Mouse (Mus musculus) heart, embryonic 10.5 days (tissue): ENCODE measurements around the gene Mbd4. TPM values are rescaled to one million over a fixed set of nuclear protein-coding genes. Genes with fewer than 3 reads are reported as not detected.

Experiments
- DNase-seq: peaks from one replicate; pipeline ENCODE4 v3.0.0-alpha.2; 2017; ENCODE audit warnings: low spot score
- H3K27ac ChIP-seq: fragments of 300-500 bp; sonication (generic); 2 replicates; pipeline ENCODE4 v1.5.1; 2016; ENCODE audit warnings: mild to moderate bottlenecking
- H3K27me3 ChIP-seq: fragments of 300-500 bp; sonication (generic); 2 replicates; pipeline ENCODE4 v1.6.1; 2016; ENCODE audit warnings: mild to moderate bottlenecking; ENCODE audit not compliant: poor library complexity, insufficient read depth, severe bottlenecking
- H3K36me3 ChIP-seq: fragments of 300-500 bp; sonication (generic); 2 replicates; pipeline ENCODE4 v1.6.1; 2016; ENCODE audit warnings: mild to moderate bottlenecking, moderate library complexity
- H3K4me1 ChIP-seq: fragments of 300-500 bp; sonication (generic); 2 replicates; pipeline ENCODE4 v1.6.1; 2016; ENCODE audit warnings: mild to moderate bottlenecking
- H3K4me3 ChIP-seq: fragments of 300-500 bp; sonication (generic); 2 replicates; pipeline ENCODE4 v1.5.1; 2016; ENCODE audit warnings: mild to moderate bottlenecking, moderate library complexity
- H3K9me3 ChIP-seq: fragments of 300-500 bp; sonication (generic); 2 replicates; pipeline ENCODE4 v1.6.1; 2016; ENCODE audit warnings: mild to moderate bottlenecking, moderate library complexity
- WGBS: fragments of 180-500 bp; shearing (Covaris S2); methylation state at CpG from one replicate; pipeline ENCODE4 v1.1.7; 2016; 5-methylcytosine and 5-hydroxymethylcytosine counted together
- polyA plus RNA-seq: library from polyadenylated mRNA; unstranded; fragments of >200 nt; fragmentation: Nextera tagmentation; extraction: Ambion mirVana; gene quantifications from 2 replicates; pipeline ENCODE4 v1.2.1, GENCODE M21; 2016

Gene Mbd4
- polyA plus RNA-seq, 1 experiment from 2014 or later = 22.4 TPM

GRCm38 (mm10) chr6:115801811-115802210 lies 51.4 kb downstream of the Mbd4 start:
- no peaks in the 10 kb centered on the region for H3K27me3 ChIP-seq
- peaks cover 97% of the 10 kb centered on the region for H3K36me3 ChIP-seq
- no peak for DNase-seq
- 89% methylated on average over 3 of the region's 3 CpGs for WGBS
- H3K9me3 ChIP-seq = no peaks in the 10 kb centered on the region
- no peak overlapping the region for H3K27ac ChIP-seq
- H3K4me3 ChIP-seq = no peak overlapping the region
- peaks cover 12% of the 10 kb centered on the region for H3K4me1 ChIP-seq

GRCm38 (mm10) chr6:115792691-115793215 lies 60.4 kb downstream of the Mbd4 start:
- WGBS = 88% methylated on average over 21 of the region's 21 CpGs
- no peaks in the 10 kb centered on the region for H3K27me3 ChIP-seq
- DNase-seq = no peak
- peaks cover 11% of the 10 kb centered on the region; the same call in 1 of the 2 replicates for H3K4me1 ChIP-seq
- H3K36me3 ChIP-seq = peaks cover 99% of the 10 kb centered on the region
- H3K4me3 ChIP-seq = no peak overlapping the region
- H3K9me3 ChIP-seq = no peaks in the 10 kb centered on the region
- no peak overlapping the region for H3K27ac ChIP-seq

- peaks cover 11% of the 10 kb centered on the region; the same call in 1 of the 2 replicates for H3K4me1 ChIP-seq
- no peaks in the 10 kb centered on the region for H3K9me3 ChIP-seq
- H3K27me3 ChIP-seq = no peaks in the 10 kb centered on the region
- 85% methylated on average over 34 of the region's 34 CpGs for WGBS
- no peak overlapping the region for H3K4me3 ChIP-seq
- no peak overlapping the region; the same call in 1 of the 2 replicates for H3K27ac ChIP-seq
- no peak for DNase-seq
- H3K36me3 ChIP-seq = peaks cover 99% of the 10 kb centered on the region
Observed at GRCm38 (mm10) chr6:115791842-115792686, 61.1 kb downstream of the Mbd4 start.

- DNase-seq = no peak
- no peaks in the 10 kb centered on the region for H3K9me3 ChIP-seq
- no peak overlapping the region for H3K4me3 ChIP-seq
- no peaks in the 10 kb centered on the region for H3K27me3 ChIP-seq
- WGBS = 80% methylated on average over 10 of the region's 10 CpGs
- H3K36me3 ChIP-seq = peaks cover 99% of the 10 kb centered on the region
- peaks cover 11% of the 10 kb centered on the region; the same call in 1 of the 2 replicates for H3K4me1 ChIP-seq
- H3K27ac ChIP-seq = no peak overlapping the region
Observed at GRCm38 (mm10) chr6:115791016-115791415, 62.2 kb downstream of the Mbd4 start.

Other genes with a start within 250 kb of the Mbd4 start
- gene Raf1, start 176.7 kb downstream of the Mbd4 start, polyA plus RNA-seq = 94.0 and 101 TPM in 2 replicates
- gene Tmem40, start 91.0 kb downstream of the Mbd4 start, polyA plus RNA-seq = 2.8 and 3.3 TPM in 2 replicates
- 60.0 and 73.9 TPM in 2 replicates for gene Cand2, start 78.8 kb downstream of the Mbd4 start, polyA plus RNA-seq
- gene Rpl32, start 44.6 kb downstream of the Mbd4 start, polyA plus RNA-seq = 1,266 and 1,290 TPM in 2 replicates
- 0.46 and 0.74 TPM in 2 replicates for gene Efcab12, start 15.0 kb downstream of the Mbd4 start, polyA plus RNA-seq
- 27.0 and 31.3 TPM in 2 replicates for gene Ift122, start 99 bp upstream of the Mbd4 start, polyA plus RNA-seq
- 0.28 TPM in 1 of 2 replicates, not detected in the other for gene Rho, start 78.4 kb upstream of the Mbd4 start, polyA plus RNA-seq
- gene H1foo, start 91.6 kb upstream of the Mbd4 start, polyA plus RNA-seq = not detected in 2 replicates
- 42.9 and 61.7 TPM in 2 replicates for gene Plxnd1, start 141.6 kb upstream of the Mbd4 start, polyA plus RNA-seq